Mouse (Mus musculus) neural tube, embryonic 13.5 days (tissue): ENCODE measurements around the gene Ufc1. TPM values are rescaled to one million over a fixed set of nuclear protein-coding genes. Genes with fewer than 3 reads are reported as not detected.
A peak's percentile ranks its signal among the peaks of the same experiment; 100 is the strongest.

Experiments used
- ATAC-seq: fragments of 200-750 bp; cut with Nextera tagmentation; 2 replicates; pipeline ENCODE4 v1.8.0; 2017; ENCODE audit warnings: low read depth, mild to moderate bottlenecking, moderate TSS enrichment, moderate library complexity
- H3K27ac ChIP-seq: fragments of 300-500 bp; sonication (generic); replicated peaks from 2 replicates; pipeline ENCODE4 v1.5.1; 2015; ENCODE audit warnings: moderate library complexity, mild to moderate bottlenecking, inconsistent platforms
- H3K27me3 ChIP-seq: fragments of 300-500 bp; sonication (generic); 2 replicates; pipeline ENCODE4 v1.6.1; 2015; ENCODE audit warnings: mild to moderate bottlenecking, inconsistent platforms
- H3K36me3 ChIP-seq: fragments of 300-500 bp; sonication (generic); 2 replicates; pipeline ENCODE4 v1.6.1; 2015; ENCODE audit warnings: mild to moderate bottlenecking, inconsistent platforms
- H3K4me1 ChIP-seq: fragments of 300-500 bp; sonication (generic); replicated peaks from 2 replicates; pipeline ENCODE4 v1.6.1; 2015; ENCODE audit warnings: inconsistent platforms
- H3K4me2 ChIP-seq: fragments of 300-500 bp; sonication (generic); 2 replicates; pipeline ENCODE4 v1.6.1; 2015; ENCODE audit warnings: inconsistent platforms, mild to moderate bottlenecking, moderate library complexity
- H3K4me3 ChIP-seq: fragments of 300-500 bp; sonication (generic); 2 replicates; pipeline ENCODE4 v1.5.1; 2015; ENCODE audit warnings: mild to moderate bottlenecking, inconsistent platforms
- H3K9ac ChIP-seq: fragments of 300-500 bp; sonication (generic); 2 replicates; pipeline ENCODE4 v1.6.1; 2015; ENCODE audit warnings: moderate library complexity, mild to moderate bottlenecking, inconsistent platforms
- H3K9me3 ChIP-seq: fragments of 300-500 bp; sonication (generic); 2 replicates; pipeline ENCODE4 v1.6.1; 2016; ENCODE audit warnings: inconsistent platforms
- WGBS: fragments of 180-500 bp; shearing (Covaris S2); methylation state at CpG from one replicate; pipeline ENCODE4 v1.1.7; 2015; 5-methylcytosine and 5-hydroxymethylcytosine counted together
- polyA plus RNA-seq: library from polyadenylated mRNA; unstranded; fragments of >200 nt; fragmentation: Nextera tagmentation; extraction: Ambion mirVana; gene quantifications from 2 replicates; pipeline ENCODE4 v1.2.1, GENCODE M21; 2015

Ufc1 gene
- polyA plus RNA-seq, 1 experiment from 2014 or later = 132 TPM

DNA sequence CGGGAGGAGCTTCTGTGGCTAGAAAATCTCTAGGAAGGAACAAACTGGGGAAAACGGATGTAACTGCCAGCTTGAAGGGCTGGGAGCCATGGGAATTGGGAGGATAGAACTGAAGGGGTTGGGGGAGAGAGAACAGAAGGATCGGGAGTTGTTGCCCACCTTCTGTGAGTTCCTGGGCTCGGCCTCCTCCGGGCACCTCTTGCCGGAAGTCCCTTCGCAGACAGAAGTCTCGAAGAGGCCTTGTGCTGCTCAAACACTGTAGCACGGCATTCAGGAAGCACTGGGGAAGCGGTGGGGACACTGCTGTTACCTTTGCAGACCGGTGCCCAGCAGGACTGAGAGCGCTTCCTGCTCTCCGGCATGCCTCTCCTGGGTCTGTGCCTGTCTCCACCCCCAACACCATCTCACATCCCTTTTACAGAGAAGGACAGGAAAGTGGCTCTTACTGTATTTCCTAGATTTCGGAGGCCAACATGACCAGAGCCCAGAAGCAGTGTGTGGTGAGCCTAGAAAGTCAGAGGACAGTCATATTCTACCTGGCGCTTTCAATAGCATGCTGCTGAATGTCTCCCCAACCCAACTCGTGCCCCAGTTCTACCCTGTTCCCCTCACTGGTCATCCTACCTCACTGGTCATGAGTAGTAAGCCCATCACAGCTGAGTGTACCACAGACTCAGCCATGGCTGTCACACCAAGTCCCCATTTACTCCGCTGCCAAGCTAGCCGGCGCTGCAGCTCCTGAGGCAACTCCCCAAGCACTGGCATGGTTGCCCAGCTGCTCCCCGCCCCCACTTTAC is 9.5 kb downstream of the Ufc1 start:
- Histone ChIP-seq H3K36me3 (peaks cover 65% of the 10 kb centered on the region), H3K9me3 (no peaks in the 10 kb centered on the region), H3K27me3 (no peaks in the 10 kb centered on the region), H3K27ac (no peak overlapping the region), H3K4me1 (peaks cover 53% of the 10 kb centered on the region), H3K4me2 (no peak overlapping the region), H3K9ac (no peak overlapping the region), H3K4me3 (no peak overlapping the region)
- no peak for ATAC-seq
- 87% methylated on average over 20 of the region's 20 CpGs for WGBS

DNA sequence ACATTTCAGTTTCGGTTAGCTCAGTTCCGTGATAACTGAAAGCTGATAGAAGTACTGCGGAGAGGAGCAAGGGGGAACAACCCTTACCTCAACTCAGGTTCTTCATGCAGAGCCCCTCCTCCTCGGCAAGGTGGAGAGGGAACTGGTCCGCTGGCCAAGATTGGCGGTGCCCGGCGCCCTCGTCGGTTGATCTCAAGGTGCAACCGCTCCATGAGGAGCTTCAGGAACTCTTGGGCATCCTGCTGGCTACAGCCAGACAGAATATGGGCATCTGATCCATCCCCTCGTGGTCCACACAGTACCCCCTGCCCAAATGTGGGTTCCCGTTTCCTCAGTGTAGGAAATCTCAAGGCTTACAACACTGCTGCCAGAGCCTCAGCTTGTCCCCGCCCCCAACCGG is 10.3 kb downstream of the Ufc1 start:
- Histone ChIP-seq H3K9ac (no peak overlapping the region), H3K27ac (0 out of 2 replicates have a peak overlapping the region, but pooled peaks have one; percentile 9), H3K4me3 (no peak overlapping the region), H3K4me2 (no peak overlapping the region), H3K4me1 (peaks cover 61% of the 10 kb centered on the region), H3K9me3 (no peaks in the 10 kb centered on the region), H3K36me3 (peaks cover 58% of the 10 kb centered on the region), H3K27me3 (no peaks in the 10 kb centered on the region)
- WGBS = 91% methylated on average over 15 of the region's 15 CpGs
- no peak for ATAC-seq

DNA sequence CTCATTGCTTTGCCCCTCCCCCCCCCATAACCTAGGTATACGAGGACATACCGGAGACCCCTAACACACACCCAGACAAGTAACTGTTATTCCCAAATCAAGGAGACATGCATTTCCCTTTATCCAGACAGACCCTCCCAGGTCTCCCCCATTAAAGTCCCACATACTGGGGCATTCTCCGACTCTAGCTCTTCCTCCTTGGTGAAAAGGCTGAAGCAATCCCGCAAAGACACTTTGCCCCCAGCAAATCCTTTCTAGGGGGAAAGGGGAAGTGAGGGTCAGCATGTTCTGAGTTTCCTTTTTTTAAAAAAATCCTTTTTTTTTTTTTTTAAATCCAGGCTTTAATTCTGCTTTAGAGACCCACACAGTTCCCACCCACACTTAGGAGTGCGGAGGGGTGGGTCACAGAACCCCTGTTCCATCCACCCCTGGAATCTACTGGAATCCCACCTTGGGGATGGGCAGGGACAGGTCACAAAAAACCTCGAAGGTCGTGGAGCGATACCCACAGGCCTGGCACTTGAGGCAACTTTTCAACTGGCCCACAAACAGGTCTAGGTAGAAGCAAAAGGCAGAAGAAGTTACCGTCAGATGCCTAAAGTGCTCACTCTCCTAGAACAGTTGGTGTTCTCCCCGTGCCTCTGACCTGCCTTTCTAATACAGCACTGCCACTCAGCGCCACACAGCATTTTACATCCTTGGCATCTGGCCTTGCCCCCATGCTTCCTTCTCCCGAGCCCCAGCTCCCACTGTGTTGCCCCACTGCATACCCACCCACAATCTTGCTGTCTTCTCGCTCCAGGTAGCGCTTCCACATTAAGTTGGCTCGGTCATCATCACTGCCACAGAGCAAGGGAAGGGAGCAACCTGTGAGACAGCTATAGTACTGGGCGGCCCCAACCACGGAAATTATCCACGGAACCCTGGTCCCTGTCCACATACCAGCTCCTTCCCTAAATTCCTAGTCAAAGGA is 11.3 kb downstream of the Ufc1 start:
- H3K4me1 ChIP-seq = peaks cover 58% of the 10 kb centered on the region
- ATAC-seq = no peak
- 91% methylated on average over 18 of the region's 18 CpGs for WGBS

DNA sequence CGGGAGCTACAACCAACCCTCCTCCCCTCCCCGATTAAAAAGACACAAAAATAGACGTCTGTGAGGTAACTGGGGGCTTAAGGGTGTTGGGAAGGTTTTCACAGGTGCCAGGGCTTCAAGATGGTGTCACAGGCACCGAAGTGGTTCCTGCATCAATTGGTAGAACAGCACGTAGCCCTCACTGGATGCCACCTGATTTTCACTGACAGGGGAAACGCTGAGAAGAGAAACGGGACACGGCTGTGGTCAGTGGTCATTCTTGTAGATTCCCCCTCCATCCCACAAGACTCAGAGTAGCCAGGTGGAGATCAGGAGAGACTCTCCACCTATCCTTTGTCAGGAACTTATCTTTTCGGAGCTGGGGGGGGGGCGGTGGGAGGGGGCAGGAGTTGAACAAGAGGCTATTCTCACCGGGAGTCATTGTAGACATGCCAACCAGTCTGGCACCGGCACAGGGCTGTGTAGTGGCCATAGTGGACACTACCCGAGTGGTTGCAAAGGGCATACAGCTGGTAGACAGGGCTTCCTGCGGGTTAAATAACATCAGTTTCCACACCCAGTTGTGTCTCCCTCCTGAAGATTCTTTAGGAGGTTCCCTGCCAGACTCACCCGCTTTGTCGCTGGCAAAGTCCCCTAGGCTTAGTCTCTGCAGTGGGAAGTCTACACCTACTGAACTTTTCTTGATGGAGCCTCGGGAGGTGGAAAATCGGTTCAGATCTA is 12.6 kb downstream of the Ufc1 start:
- Histone ChIP-seq H3K36me3 (peaks cover 60% of the 10 kb centered on the region), H3K4me1 (peaks cover 52% of the 10 kb centered on the region), H3K4me3 (peak overlapping the region; percentile 63; the same call in 1 of the 2 replicates), H3K4me2 (peak overlapping the region; percentile 91), H3K27me3 (no peaks in the 10 kb centered on the region), H3K27ac (no peak overlapping the region), H3K9ac (peak overlapping the region; percentile 60; the same call in 1 of the 2 replicates), H3K9me3 (no peaks in the 10 kb centered on the region)
- ATAC-seq = no peak
- WGBS = 80% methylated on average over 18 of the region's 18 CpGs

More for the DNA sequence above, 11.3 kb downstream of the Ufc1 start:
- H3K9me3 ChIP-seq = no peaks in the 10 kb centered on the region
- no peak overlapping the region for H3K4me2 ChIP-seq
- no peak overlapping the region for H3K4me3 ChIP-seq
- H3K27me3 ChIP-seq = no peaks in the 10 kb centered on the region
- no peak overlapping the region for H3K27ac ChIP-seq
- H3K36me3 ChIP-seq = peaks cover 51% of the 10 kb centered on the region
- no peak overlapping the region for H3K9ac ChIP-seq

DNA sequence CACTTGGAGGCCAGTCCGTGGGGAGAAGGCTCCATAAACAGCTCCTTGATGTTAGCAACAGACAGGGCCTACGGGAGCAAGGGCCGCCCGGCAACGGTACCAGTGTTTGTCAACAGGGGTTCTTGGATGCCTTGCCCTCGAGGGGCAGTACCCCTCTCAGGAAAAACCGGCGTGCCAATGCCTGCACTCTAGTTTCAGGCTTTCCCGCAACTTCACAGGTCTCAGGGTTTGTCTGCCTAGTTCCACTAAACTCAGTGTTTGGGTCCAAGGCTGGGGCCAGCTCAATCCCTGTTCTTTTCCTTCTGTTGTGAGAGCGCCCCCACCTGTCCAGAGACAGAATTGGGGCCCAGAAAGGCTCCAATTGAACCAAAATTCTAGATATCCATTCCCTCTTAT is 13.3 kb downstream of the Ufc1 start:
- Histone ChIP-seq H3K27me3 (no peaks in the 10 kb centered on the region), H3K4me2 (peak overlapping the region; percentile 91), H3K4me3 (peak overlapping the region; percentile 63), H3K9ac (peak overlapping the region; percentile 60), H3K4me1 (peaks cover 45% of the 10 kb centered on the region), H3K36me3 (peaks cover 65% of the 10 kb centered on the region), H3K9me3 (no peaks in the 10 kb centered on the region), H3K27ac (peak overlapping the region; percentile 78)
- WGBS = under 1% methylated on average over 10 of the region's 10 CpGs
- ATAC-seq = peak; percentile 40

DNA sequence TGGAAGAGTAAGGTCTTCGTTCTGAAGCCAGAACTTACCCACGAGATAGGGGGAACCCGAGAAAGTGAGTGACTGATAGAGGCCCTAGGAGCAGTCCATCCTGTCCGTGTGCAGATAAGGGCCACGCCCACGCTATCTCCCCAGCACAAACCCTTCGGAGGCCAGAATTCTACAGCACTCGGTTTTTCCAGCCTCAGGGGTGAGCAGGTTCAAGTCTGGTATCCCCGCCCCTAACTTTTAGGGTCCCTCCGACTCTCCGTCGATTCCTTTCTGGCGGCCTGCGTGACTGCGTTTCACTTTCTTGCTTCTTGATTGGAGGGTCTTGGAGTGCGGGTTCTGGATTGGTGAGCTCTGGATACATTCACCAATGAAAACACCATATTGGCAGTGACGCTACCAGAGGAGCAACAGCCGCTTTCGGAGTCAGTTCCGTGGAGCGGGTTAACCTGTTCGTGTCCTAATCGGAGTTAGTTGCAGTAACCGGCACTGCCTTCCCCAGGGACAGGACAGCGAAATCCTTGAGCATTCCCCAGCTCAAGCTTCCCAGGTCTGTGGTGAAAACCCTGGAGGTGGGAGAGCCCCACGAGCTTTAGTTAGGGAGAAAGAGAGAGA is 13.8 kb downstream of the Ufc1 start, which contains the start of gene Ppox:
TSS of gene Ppox (minus strand) at position 271 of the 612 bp plus-strand sequence.
- ATAC-seq = peak; percentile 98
- WGBS = under 1% methylated on average over 26 of the region's 26 CpGs
- Histone ChIP-seq H3K9ac (peak within 1 kb of the TSS; percentile 78), H3K36me3 (peaks cover 65% of the 10 kb centered on the region), H3K4me3 (peak within 1 kb of the TSS; percentile 63), H3K4me1 (peaks cover 45% of the 10 kb centered on the region), H3K27ac (peak within 1 kb of the TSS; percentile 78), H3K27me3 (no peaks in the 10 kb centered on the region), H3K9me3 (no peaks in the 10 kb centered on the region), H3K4me2 (peak within 1 kb of the TSS; percentile 91)

DNA sequence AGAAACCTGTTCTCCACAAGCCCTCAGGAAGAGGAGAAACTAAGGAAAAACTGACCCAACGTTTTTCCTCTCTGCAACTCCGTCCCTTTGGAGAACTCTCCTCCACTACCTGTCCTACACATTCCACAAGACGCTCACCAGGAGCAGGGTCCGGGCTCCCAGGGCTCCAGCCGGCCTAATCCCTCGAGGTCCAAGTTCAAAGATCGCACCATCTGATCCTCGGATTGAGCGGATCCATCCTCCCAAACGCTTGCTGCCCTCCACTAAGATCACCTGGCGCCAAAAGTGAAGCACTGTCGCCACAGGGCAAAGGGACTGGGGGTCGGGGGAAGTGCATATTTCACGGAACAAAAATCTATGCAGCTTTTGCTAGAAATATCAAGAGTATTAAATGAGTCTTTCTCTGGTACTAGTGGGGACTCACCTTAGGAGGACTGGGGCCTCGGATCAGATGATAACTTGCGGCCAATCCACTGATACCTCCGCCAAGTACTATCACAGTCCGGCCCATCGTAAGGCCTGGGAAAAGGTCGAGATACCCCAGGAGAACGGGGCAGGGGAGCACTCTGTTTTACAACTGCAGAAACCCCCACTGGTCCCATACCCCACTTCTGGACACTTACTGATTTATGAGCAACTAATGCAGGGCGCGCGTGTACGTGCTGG is 14.4 kb downstream of the Ufc1 start:
- 2% methylated on average over 25 of the region's 25 CpGs for WGBS
- ATAC-seq = peak; percentile 45; the same call in 1 of the 2 replicates

DNA sequence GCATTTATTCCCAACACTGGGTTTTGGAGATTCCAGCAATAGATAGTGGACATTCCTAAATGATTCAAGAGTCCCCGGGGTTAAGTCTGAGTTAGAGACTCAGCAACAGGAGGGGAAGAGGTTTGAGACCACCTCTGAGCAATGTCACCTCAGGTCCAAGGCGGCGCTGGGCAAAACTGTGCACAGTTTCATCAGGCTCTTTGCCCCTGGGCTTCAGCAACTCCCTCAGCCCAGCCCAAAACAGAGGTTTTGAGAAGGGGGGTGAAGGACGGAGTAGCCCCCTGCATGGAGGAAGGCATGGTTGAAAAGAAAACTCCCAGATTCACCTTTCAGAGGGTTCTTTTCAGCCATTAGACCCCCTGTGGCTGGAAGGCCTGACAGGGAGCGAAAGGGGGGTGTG is 15.1 kb downstream of the Ufc1 start:
- no peaks in the 10 kb centered on the region for H3K9me3 ChIP-seq
- no peaks in the 10 kb centered on the region for H3K27me3 ChIP-seq
- H3K4me3 ChIP-seq = peak overlapping the region; percentile 63
- H3K36me3 ChIP-seq = peaks cover 65% of the 10 kb centered on the region
- H3K27ac ChIP-seq = no peak overlapping the region
- no peak for ATAC-seq
- WGBS = 71% methylated on average over 5 of the region's 5 CpGs
- H3K4me2 ChIP-seq = peak overlapping the region; percentile 91
- H3K9ac ChIP-seq = peak overlapping the region; percentile 78
- peaks cover 32% of the 10 kb centered on the region for H3K4me1 ChIP-seq

More for the DNA sequence above, 14.4 kb downstream of the Ufc1 start:
- Histone ChIP-seq H3K27ac (no peak overlapping the region; the same call in 1 of the 2 replicates), H3K4me3 (peak overlapping the region; percentile 63), H3K36me3 (peaks cover 65% of the 10 kb centered on the region), H3K9me3 (no peaks in the 10 kb centered on the region), H3K4me2 (peak overlapping the region; percentile 91), H3K4me1 (peaks cover 38% of the 10 kb centered on the region), H3K9ac (peak overlapping the region; percentile 78), H3K27me3 (no peaks in the 10 kb centered on the region)

DNA sequence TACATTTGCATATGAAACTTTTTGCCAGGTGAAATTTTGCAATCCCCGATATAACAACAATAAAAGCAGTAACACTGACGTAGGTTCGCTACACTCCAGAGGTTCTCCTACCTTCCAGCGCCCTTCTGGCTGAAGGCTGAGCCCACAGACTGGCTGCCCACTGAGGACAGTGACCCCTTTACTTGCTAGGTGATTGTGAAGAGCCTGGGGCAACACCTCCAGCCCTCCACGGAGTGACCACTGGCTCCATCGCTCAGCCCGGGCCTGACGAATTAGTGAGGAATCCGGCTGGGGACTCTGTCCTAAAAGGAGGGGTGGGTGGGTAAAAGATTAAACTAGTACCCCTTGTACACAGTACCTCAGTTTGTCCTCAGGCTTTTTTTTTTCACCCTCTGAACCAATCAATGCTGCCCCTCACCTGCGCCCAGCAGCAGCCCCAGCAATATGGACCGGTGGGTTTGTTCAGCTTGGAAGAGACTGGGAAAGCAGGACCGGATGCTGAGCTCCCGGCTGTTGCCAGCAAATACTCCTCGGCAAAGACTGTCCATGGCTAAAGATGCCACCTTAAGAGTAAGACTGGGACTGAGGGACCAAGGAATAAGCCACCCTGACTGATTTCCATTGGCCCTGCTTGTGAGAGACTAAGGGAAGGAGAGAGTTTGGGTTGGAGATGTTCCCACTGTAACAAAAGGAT is 15.7 kb downstream of the Ufc1 start:
- no peak for ATAC-seq
- 0 out of 2 replicates have a peak overlapping the region, but pooled peaks have one; percentile 91 for H3K4me2 ChIP-seq
- H3K4me1 ChIP-seq = peaks cover 29% of the 10 kb centered on the region
- WGBS = 89% methylated on average over 14 of the region's 14 CpGs
- H3K4me3 ChIP-seq = peak overlapping the region; percentile 63; the same call in 1 of the 2 replicates
- no peak overlapping the region for H3K27ac ChIP-seq
- no peaks in the 10 kb centered on the region for H3K9me3 ChIP-seq
- H3K9ac ChIP-seq = peak overlapping the region; percentile 78
- H3K27me3 ChIP-seq = no peaks in the 10 kb centered on the region
- H3K36me3 ChIP-seq = peaks cover 66% of the 10 kb centered on the region

DNA sequence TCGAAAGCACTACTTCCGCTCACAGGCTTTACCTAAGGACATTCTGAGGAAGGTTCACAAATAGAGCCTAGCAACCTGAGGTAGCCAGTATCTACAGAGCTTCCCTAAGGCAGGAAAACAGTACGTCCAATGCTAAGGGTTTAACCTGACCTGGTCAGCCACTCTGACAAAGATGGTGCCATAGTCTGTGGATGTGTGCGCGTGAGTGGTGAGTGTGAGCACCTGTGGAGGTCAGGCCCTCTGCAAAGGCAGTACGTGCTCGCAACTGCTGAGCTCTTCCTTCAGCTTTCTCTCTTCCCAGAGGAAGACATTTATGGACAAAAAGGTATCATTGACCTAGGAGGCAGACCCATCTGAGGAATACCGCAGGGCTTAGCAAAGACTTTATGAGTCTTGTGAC is 16.4 kb downstream of the Ufc1 start:
- H3K36me3 ChIP-seq = peaks cover 66% of the 10 kb centered on the region
- no peaks in the 10 kb centered on the region for H3K27me3 ChIP-seq
- H3K27ac ChIP-seq = no peak overlapping the region
- H3K9ac ChIP-seq = no peak overlapping the region
- H3K4me2 ChIP-seq = no peak overlapping the region
- 95% methylated on average over 8 of the region's 8 CpGs for WGBS
- no peaks in the 10 kb centered on the region for H3K9me3 ChIP-seq
- no peak for ATAC-seq
- no peak overlapping the region for H3K4me3 ChIP-seq
- peaks cover 29% of the 10 kb centered on the region for H3K4me1 ChIP-seq
